Mouse (Mus musculus) liver, adult 2 months (tissue): Measurements from ENCODE around the gene Lrguk.

Experiments used
- CTCF ChIP-seq: fragments of 200-500 bp; IDR thresholded peaks from 2 replicates; pipeline ENCODE4 v1.5.1; 2011; ENCODE audit warnings: low read depth, low read length, control low read depth
- POLR2A ChIP-seq: fragments of 200-500 bp; IDR thresholded peaks from 2 replicates; pipeline ENCODE4 v1.6.1; 2011; ENCODE audit warnings: low read length, control low read depth; ENCODE audit not compliant: insufficient read depth; ENCODE audit errors: extremely low read depth

DNA sequence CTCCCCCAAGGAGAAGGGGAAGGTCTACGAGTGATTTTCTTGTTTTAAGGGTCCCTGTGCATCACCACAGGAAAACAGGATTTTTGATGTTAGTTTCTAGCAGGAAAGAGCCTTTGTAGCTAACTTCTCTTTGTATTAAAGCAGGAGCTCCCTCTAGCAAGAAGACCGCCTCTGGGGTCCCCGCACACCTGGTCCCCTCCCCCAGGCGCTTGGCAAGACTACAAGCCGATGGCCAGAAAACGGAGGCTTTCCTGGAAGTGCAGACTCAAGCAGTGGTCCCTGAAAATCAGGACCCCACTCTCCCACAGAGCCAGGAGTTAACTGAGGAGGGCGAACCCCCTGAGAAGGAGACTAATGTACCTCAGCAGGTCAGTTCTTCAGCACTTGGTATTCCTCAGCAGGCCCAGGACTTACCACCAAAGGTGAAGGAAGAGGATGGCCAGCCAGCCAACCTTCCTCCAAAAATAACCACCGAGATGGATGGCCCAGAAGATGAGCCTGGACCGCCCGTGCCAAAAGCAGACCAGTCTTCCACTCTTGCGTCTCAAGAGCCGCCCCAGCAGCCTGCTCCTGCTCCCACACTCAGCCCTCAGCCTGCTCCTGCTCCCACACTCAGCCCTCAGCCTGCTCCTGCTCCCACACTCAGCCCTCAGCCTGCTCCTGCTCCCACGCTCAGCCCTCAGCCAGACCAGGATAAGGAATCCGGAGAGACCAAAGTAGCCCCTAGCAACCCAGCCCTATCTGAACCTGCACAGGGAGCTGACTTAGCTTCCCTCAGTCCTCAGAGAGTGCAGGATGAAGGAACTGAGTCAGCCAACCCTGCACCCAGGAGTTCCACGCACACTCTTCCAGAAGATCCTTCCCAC, 72.5 kb downstream of the Lrguk start:
- TF ChIP-seq POLR2A (no peak), CTCF (no peak)
